Mouse (Mus musculus): ENCODE measurements around the gene Stag1. TPM values are rescaled to one million over a fixed set of nuclear protein-coding genes. Genes with fewer than 3 reads are reported as not detected.
"Not testable (repeated sequence)": the region's sequence is repeated elsewhere in the genome, so short reads cannot be mapped to it uniquely, and the experiment has no call there.

Stag1 gene
- polyA plus RNA-seq, 1 experiment from 2014 or later, result 45.4 TPM

DNA sequence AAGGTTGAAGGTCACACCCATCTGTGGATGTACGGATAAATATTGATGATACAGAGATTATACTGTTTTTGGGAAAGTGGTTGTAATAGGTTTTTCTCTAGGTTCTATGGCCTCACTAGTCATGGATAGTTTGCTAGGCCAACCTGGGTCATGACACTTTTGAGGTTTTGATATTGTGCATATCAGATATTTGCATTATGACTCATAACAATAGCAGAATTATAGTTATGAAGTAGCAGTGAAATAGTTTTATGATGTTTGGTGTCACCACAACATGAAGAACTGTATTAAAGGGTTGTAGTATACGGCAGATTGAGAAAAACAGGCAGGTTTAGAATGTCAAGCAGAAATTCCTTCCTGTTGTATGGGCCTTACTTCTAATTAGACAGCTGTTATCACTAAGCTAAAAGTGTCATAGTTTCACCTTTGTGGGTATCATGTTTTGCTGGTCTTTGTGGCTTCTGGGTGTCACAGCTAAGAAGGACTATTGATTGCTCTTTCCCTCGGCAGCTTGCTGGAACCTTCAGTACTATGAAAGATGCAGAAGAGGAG, 92.2 kb downstream of the Stag1 start:
- WGBS, result 89% methylated on average over 3 of the region's 3 CpGs
- Histone ChIP-seq H3K27me3 (replicated peaks; ENCODE audit: control insufficient read depth, insufficient read depth, low read length) (no peaks in the 10 kb centered on the region), H3K36me3 (ENCODE audit: control insufficient read depth, insufficient read depth, low read length) (no peaks in the 10 kb centered on the region), H3K27ac (ENCODE audit: low read depth) (no peak overlapping the region), H3K9ac (ENCODE audit: low read length) (no peak overlapping the region), H3K4me1 (replicated peaks; ENCODE audit: control insufficient read depth, insufficient read depth, low read length) (no peaks in the 10 kb centered on the region), H3K4me3 (ENCODE audit: low read depth, low read length) (no peak overlapping the region), H3K4me2 (ENCODE audit: low read length) (no peak overlapping the region), H3K9me3 (ENCODE audit: control insufficient read depth, low read length) (no peaks in the 10 kb centered on the region)
- DNase-seq (ENCODE audit: low spot score), result no peak
- ATAC-seq (replicated peaks; ENCODE audit: low FRiP score, low TSS enrichment, low read depth), result no peak

DNA sequence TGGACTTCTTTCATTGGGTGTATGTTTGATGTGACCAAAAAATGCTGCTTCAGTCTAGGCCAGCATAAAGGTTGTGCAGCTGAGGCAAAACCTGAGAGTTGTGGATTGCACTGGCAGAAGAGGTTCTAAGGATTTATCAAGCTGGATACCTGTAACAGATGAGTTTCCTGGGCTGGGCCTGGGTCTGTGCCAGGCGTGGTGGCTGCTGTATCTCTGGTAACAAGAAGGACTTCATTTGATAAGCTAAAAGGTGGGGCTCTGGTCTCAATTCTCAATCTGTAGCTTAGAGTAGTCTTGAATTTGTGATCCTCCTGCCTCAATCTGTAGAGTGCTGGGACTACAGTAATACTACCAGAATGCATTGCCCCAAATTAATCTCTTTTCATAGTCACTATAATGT, 94.6 kb downstream of the Stag1 start:
- Histone ChIP-seq H3K4me1 (replicated peaks; ENCODE audit: control insufficient read depth, insufficient read depth, low read length) (no peaks in the 10 kb centered on the region; the same call in 1 of the 2 replicates), H3K27ac (ENCODE audit: low read depth) (no peak overlapping the region), H3K9me3 (ENCODE audit: control insufficient read depth, low read length) (no peaks in the 10 kb centered on the region), H3K9ac (ENCODE audit: low read length) (no peak overlapping the region), H3K27me3 (replicated peaks; ENCODE audit: control insufficient read depth, insufficient read depth, low read length) (no peaks in the 10 kb centered on the region), H3K4me3 (ENCODE audit: low read depth, low read length) (no peak overlapping the region), H3K36me3 (ENCODE audit: control insufficient read depth, insufficient read depth, low read length) (no peaks in the 10 kb centered on the region), H3K4me2 (ENCODE audit: low read length) (no peak overlapping the region)
- no peak for ATAC-seq (replicated peaks; ENCODE audit: low FRiP score, low TSS enrichment, low read depth)
- no peak for DNase-seq (ENCODE audit: low spot score)
- whole genome bisulfite sequencing, result 65% methylated on average over 1 of the region's 1 CpGs

DNA sequence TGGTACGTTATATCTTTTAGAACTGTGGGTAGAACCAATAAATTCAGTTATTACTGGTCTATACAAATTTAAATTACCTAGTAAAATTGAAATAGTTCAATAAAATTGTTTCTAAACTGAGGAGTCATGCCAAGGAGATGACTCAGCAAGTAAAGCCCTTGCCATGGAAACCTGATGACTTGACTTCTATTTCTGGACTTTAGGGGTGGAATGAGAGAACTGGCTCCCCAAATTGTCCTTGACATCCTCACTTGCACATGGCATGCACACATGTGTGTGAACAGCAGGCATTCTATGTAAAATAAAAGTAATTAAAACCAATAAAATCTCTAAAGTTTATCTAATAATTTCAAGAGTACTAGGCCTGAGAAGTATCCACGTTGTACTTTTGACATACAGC, 98.9 kb downstream of the Stag1 start:
- H3K4me2 ChIP-seq (ENCODE audit: low read length), result no peak overlapping the region
- no peak overlapping the region for H3K27ac ChIP-seq (ENCODE audit: low read depth)
- H3K9me3 ChIP-seq (ENCODE audit: control insufficient read depth, low read length), result no peaks in the 10 kb centered on the region
- no peak for DNase-seq (ENCODE audit: low spot score)
- H3K36me3 ChIP-seq (ENCODE audit: control insufficient read depth, insufficient read depth, low read length), result no peaks in the 10 kb centered on the region
- ATAC-seq (replicated peaks; ENCODE audit: low FRiP score, low TSS enrichment, low read depth), result no peak
- WGBS, result 77% methylated on average over 2 of the region's 2 CpGs
- no peak overlapping the region for H3K9ac ChIP-seq (ENCODE audit: low read length)
- H3K27me3 ChIP-seq (replicated peaks; ENCODE audit: control insufficient read depth, insufficient read depth, low read length), result no peaks in the 10 kb centered on the region
- no peak overlapping the region for H3K4me3 ChIP-seq (ENCODE audit: low read depth, low read length)
- H3K4me1 ChIP-seq (replicated peaks; ENCODE audit: control insufficient read depth, insufficient read depth, low read length), result no peaks in the 10 kb centered on the region; the same call in 1 of the 2 replicates

DNA sequence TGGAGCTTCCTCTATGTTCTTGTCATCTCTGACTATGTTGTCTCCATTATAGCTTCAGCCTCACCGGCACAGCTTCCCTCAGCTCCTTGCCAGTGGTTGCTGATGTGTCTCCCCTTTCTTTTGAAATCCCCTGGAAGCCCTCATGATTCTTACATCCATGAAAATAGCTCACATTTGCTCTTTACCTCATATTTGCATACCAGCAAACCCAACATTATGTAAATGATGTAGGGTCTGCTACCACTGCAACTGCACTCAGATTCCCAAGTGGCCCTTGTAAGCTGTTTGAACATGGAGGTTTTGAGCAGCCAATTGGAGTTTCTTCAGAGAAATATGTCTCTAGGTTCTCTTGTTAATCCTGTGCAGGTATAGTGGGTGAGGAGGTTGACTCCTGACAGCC, 110.0 kb downstream of the Stag1 start:
- no peaks in the 10 kb centered on the region for H3K27me3 ChIP-seq (replicated peaks; ENCODE audit: control insufficient read depth, insufficient read depth, low read length)
- H3K36me3 ChIP-seq (ENCODE audit: control insufficient read depth, insufficient read depth, low read length), result no peaks in the 10 kb centered on the region
- H3K4me1 ChIP-seq (replicated peaks; ENCODE audit: control insufficient read depth, insufficient read depth, low read length), result no peaks in the 10 kb centered on the region
- no peak overlapping the region for H3K27ac ChIP-seq (ENCODE audit: low read depth)
- H3K4me2 ChIP-seq (ENCODE audit: low read length), result no peak overlapping the region
- no peak overlapping the region for H3K4me3 ChIP-seq (ENCODE audit: low read depth, low read length)
- no peaks in the 10 kb centered on the region for H3K9me3 ChIP-seq (ENCODE audit: control insufficient read depth, low read length)
- 88% methylated on average over 1 of the region's 1 CpGs for WGBS
- ATAC-seq (replicated peaks; ENCODE audit: low FRiP score, low TSS enrichment, low read depth) (no peak), DNase-seq (ENCODE audit: low spot score) (no peak)
- H3K9ac ChIP-seq (ENCODE audit: low read length), result no peak overlapping the region

DNA sequence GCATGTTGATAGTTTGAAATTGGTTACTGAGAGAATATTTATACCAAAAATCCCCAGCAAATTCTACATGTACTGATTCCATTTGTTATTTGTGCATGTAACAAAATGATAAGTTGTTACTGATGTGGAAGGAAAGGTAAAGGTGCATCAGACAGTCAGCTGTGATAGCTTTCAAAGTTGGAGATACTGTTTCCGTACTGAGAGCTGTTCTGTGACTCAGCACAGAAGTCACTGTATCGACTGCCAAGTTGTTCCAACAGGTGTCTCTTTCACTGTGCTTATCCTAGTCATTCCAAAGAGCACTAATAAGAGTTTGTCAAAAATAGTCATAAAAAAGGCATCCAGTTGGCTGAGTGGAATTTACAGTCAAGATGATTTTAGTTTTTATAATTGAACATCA, 114.1 kb downstream of the Stag1 start:
- Histone ChIP-seq H3K4me3 (ENCODE audit: low read depth, low read length) (no peak overlapping the region), H3K9ac (ENCODE audit: low read length) (no peak overlapping the region), H3K9me3 (ENCODE audit: control insufficient read depth, low read length) (no peaks in the 10 kb centered on the region), H3K4me1 (replicated peaks; ENCODE audit: control insufficient read depth, insufficient read depth, low read length) (no peaks in the 10 kb centered on the region), H3K36me3 (ENCODE audit: control insufficient read depth, insufficient read depth, low read length) (peaks cover 4% of the 10 kb centered on the region), H3K4me2 (ENCODE audit: low read length) (no peak overlapping the region), H3K27me3 (replicated peaks; ENCODE audit: control insufficient read depth, insufficient read depth, low read length) (no peaks in the 10 kb centered on the region), H3K27ac (ENCODE audit: low read depth) (no peak overlapping the region)
- WGBS, result 79% methylated on average over 2 of the region's 2 CpGs
- no peak for ATAC-seq (replicated peaks; ENCODE audit: low FRiP score, low TSS enrichment, low read depth)
- no peak for DNase-seq (ENCODE audit: low spot score)

DNA sequence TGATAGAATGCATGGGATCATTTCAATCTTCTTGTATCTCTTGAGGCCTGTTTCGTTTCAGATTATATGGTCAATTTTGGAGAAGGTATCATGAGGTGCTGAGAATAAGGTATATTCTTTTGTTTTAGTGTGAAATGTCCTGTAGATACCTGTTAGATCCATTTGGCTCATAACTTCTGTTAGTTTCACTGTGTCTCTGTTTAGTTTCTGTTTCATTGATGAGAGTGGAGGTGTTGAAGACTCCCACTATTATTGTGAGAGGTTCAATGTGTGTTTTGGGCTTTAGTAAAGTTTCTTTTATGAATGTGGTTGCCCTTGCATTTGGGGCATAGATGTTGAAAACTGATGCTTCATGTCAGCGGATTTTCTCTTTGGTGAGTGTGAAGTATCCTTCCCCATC, 127.2 kb downstream of the Stag1 start:
- not testable (repeated sequence) for H3K4me1 ChIP-seq (replicated peaks; ENCODE audit: control insufficient read depth, insufficient read depth, low read length); H3K27ac ChIP-seq (ENCODE audit: low read depth); H3K4me3 ChIP-seq (ENCODE audit: low read depth, low read length); H3K27me3 ChIP-seq (replicated peaks; ENCODE audit: control insufficient read depth, insufficient read depth, low read length); DNase-seq (ENCODE audit: low spot score); H3K9me3 ChIP-seq (ENCODE audit: control insufficient read depth, low read length); ATAC-seq (replicated peaks; ENCODE audit: low FRiP score, low TSS enrichment, low read depth); H3K4me2 ChIP-seq (ENCODE audit: low read length); H3K9ac ChIP-seq (ENCODE audit: low read length); H3K36me3 ChIP-seq (ENCODE audit: control insufficient read depth, insufficient read depth, low read length)
- 93% methylated on average over 2 of the region's 2 CpGs for WGBS

DNA sequence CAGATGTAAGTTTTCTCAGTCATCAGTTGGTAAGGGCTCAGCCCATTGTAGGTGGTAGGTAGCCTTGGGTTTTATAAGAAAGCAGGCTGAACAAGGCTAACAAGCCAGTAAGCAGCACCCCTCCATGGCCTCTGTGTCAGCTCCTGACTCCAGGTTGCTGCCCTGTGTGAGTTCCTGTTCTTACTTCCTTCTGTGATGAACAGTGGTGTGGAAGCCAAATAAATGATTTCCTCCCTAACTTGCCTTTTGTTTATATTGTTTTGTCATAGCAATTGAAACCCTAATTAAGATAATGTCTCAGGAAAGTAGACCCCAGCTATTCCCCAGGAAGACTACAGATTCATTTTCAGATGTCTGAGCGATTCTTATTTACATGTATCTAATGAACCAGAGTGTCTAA, 134.2 kb downstream of the Stag1 start:
- no peak overlapping the region for H3K4me3 ChIP-seq (ENCODE audit: low read depth, low read length)
- H3K27ac ChIP-seq (ENCODE audit: low read depth), result no peak overlapping the region
- H3K9me3 ChIP-seq (ENCODE audit: control insufficient read depth, low read length), result no peaks in the 10 kb centered on the region
- 85% methylated on average over 1 of the region's 1 CpGs for WGBS
- H3K4me1 ChIP-seq (replicated peaks; ENCODE audit: control insufficient read depth, insufficient read depth, low read length), result no peaks in the 10 kb centered on the region
- no peak overlapping the region for H3K9ac ChIP-seq (ENCODE audit: low read length)
- no peaks in the 10 kb centered on the region for H3K27me3 ChIP-seq (replicated peaks; ENCODE audit: control insufficient read depth, insufficient read depth, low read length)
- DNase-seq (ENCODE audit: low spot score), result no peak
- H3K36me3 ChIP-seq (ENCODE audit: control insufficient read depth, insufficient read depth, low read length), result no peaks in the 10 kb centered on the region
- no peak overlapping the region for H3K4me2 ChIP-seq (ENCODE audit: low read length)
- ATAC-seq (replicated peaks; ENCODE audit: low FRiP score, low TSS enrichment, low read depth), result no peak

DNA sequence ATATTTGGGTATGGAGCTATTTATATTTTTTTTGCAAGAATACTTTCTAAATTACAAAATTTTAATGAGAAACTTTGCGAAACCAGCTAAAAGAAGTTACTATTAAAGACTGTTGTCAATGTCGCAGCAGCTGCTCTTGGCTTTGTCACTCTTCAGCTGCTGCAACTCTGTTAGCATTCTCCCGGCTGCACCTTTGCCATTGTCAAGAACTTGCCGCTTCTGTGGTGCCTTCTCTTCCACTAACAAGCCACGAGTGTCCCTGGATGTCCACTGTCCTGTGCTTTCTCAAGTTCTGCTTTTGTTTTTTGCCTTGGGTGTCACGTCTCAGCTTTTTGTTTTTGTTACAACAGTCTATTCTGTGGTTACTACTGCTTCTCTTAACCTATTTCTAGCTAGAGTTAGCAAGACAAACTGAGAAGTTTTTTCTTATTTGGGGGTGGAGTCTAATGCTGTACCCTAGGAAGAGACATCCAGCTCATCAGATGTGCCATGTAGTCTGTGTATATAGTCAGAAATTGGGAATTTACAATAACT, 136.4 kb downstream of the Stag1 start:
- Histone ChIP-seq H3K9me3 (ENCODE audit: control insufficient read depth, low read length) (no peaks in the 10 kb centered on the region), H3K4me3 (ENCODE audit: low read depth, low read length) (no peak overlapping the region), H3K9ac (ENCODE audit: low read length) (no peak overlapping the region), H3K36me3 (ENCODE audit: control insufficient read depth, insufficient read depth, low read length) (no peaks in the 10 kb centered on the region), H3K4me1 (replicated peaks; ENCODE audit: control insufficient read depth, insufficient read depth, low read length) (no peaks in the 10 kb centered on the region), H3K4me2 (ENCODE audit: low read length) (no peak overlapping the region), H3K27me3 (replicated peaks; ENCODE audit: control insufficient read depth, insufficient read depth, low read length) (no peaks in the 10 kb centered on the region), H3K27ac (ENCODE audit: low read depth) (no peak overlapping the region)
- 81% methylated on average over 6 of the region's 6 CpGs for WGBS
- ATAC-seq (replicated peaks; ENCODE audit: low FRiP score, low TSS enrichment, low read depth) (no peak), DNase-seq (ENCODE audit: low spot score) (no peak)

DNA sequence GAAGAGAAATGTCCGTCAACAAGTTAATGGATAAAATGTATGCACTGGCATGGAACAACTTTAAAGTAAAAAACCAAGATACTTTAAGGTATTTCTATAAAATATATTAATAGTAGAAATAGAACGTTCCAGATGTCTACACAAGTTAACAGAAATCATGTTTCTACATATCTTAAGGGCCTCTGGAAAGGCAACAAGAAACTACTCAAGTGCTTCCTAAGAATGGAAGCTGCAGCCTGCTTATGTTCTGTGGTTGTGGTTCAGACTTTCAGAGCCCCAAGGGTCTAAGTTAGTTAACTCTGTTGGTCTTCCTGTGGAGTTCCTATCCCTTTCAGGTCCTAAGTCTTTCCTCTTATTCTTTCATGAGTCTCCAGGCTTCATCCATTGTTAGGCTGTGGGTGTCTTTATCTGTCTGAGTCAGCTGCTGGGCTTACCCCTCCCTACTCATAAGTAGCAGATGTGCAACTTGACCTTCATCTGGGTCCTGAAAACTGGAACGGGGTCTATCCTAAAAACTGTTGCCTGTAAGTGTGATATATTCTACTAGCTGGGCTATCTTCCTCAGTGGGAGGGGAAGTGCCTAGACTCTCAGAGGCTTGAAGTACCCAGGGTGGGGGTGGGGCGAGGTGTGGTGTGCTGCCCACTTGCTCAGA, 138.5 kb downstream of the Stag1 start:
- no peaks in the 10 kb centered on the region for H3K9me3 ChIP-seq (ENCODE audit: control insufficient read depth, low read length)
- no peak for DNase-seq (ENCODE audit: low spot score)
- H3K4me1 ChIP-seq (replicated peaks; ENCODE audit: control insufficient read depth, insufficient read depth, low read length), result no peaks in the 10 kb centered on the region
- no peaks in the 10 kb centered on the region for H3K27me3 ChIP-seq (replicated peaks; ENCODE audit: control insufficient read depth, insufficient read depth, low read length)
- ATAC-seq (replicated peaks; ENCODE audit: low FRiP score, low TSS enrichment, low read depth), result no peak
- no peak overlapping the region for H3K9ac ChIP-seq (ENCODE audit: low read length)
- H3K27ac ChIP-seq (ENCODE audit: low read depth), result no peak overlapping the region
- no peak overlapping the region for H3K4me2 ChIP-seq (ENCODE audit: low read length)
- H3K36me3 ChIP-seq (ENCODE audit: control insufficient read depth, insufficient read depth, low read length), result no peaks in the 10 kb centered on the region
- H3K4me3 ChIP-seq (ENCODE audit: low read depth, low read length), result no peak overlapping the region
- WGBS, result 71% methylated on average over 4 of the region's 4 CpGs
